Mouse (Mus musculus) MEL (cell line): ENCODE results near the gene Fam229b. TPM values are rescaled to one million over a fixed set of nuclear protein-coding genes. Genes with fewer than 3 reads are reported as not detected.

Experiments used
- DNase-seq: peaks from one replicate; pipeline ENCODE4 v3.0.0; 2011; ENCODE audit warnings: low read depth, low spot score
- H3K27ac ChIP-seq: 2 replicates; pipeline ENCODE4 v1.5.1; 2012; ENCODE audit warnings: low read depth, mild to moderate bottlenecking, control low read depth, low read length, moderate library complexity; ENCODE audit not compliant: control insufficient read depth
- H3K27me3 ChIP-seq, 2 experiments: fragments of 150-350 bp in 1 of 2; sonication (generic) in 1 of 2; 2 replicates each; pipeline ENCODE4 v1.6.1; 2012; ENCODE audit warnings: low read length in 2 of 2, mild to moderate bottlenecking in 2 of 2, improper control_type of control experiment in 1 of 2, moderate library complexity in 1 of 2; ENCODE audit not compliant: insufficient read depth in 2 of 2, control insufficient read depth in 1 of 2
- H3K36me3 ChIP-seq, 2 experiments: 2 replicates each; pipeline ENCODE4 v1.6.1; 2012 to 2014; ENCODE audit warnings: low read length in 2 of 2, improper control_type of control experiment in 1 of 2, inconsistent platforms in 1 of 2, mild to moderate bottlenecking in 1 of 2; ENCODE audit not compliant: insufficient read depth in 2 of 2, control insufficient read depth in 1 of 2
- H3K4me1 ChIP-seq, 2 experiments: fragments of 150-350 bp in 1 of 2; sonication (generic) in 1 of 2; 2 replicates each; pipeline ENCODE4 v1.6.1; 2012; ENCODE audit warnings: low read length in 2 of 2, improper control_type of control experiment in 1 of 2, mild to moderate bottlenecking in 1 of 2; ENCODE audit not compliant: insufficient read depth in 2 of 2, control insufficient read depth in 1 of 2
- H3K4me3 ChIP-seq, 2 experiments: fragments of 150-350 bp in 1 of 2; sonication (generic) in 1 of 2; 2 replicates each; pipeline ENCODE4 v1.5.1; 2012; ENCODE audit warnings: low read depth in 2 of 2, low read length in 2 of 2, mild to moderate bottlenecking in 2 of 2, moderate library complexity in 2 of 2, control low read depth in 1 of 2, improper control_type of control experiment in 1 of 2; ENCODE audit not compliant: control insufficient read depth in 1 of 2, insufficient read depth in 1 of 2
- H3K79me2 ChIP-seq: 2 replicates; pipeline ENCODE4 v1.6.1; 2012; ENCODE audit warnings: mild to moderate bottlenecking, low read length, moderate library complexity; ENCODE audit not compliant: control insufficient read depth, poor library complexity, insufficient read depth
- H3K9ac ChIP-seq: 2 replicates; pipeline ENCODE4 v1.6.1; 2012; ENCODE audit warnings: low read depth, mild to moderate bottlenecking, control low read depth, low read length, moderate library complexity; ENCODE audit not compliant: control insufficient read depth, poor library complexity, severe bottlenecking
- H3K9me3 ChIP-seq: fragments of 150-350 bp; sonication (generic); replicated peaks from 2 replicates; pipeline ENCODE4 v1.6.1; 2012; ENCODE audit warnings: mild to moderate bottlenecking, low read length, improper control_type of control experiment, moderate library complexity; ENCODE audit not compliant: insufficient read depth
- BHLHE40 ChIP-seq: IDR thresholded peaks from 2 replicates; pipeline ENCODE4 v1.6.1; 2012; ENCODE audit warnings: low read depth, mild to moderate bottlenecking, inconsistent platforms, low read length, improper control_type of control experiment, borderline replicate concordance
- E2F4 ChIP-seq: IDR thresholded peaks from 2 replicates; pipeline ENCODE4 v1.6.1; 2011; ENCODE audit warnings: low read depth, low read length, improper control_type of control experiment, borderline replicate concordance
- ETS1 ChIP-seq: IDR thresholded peaks from 2 replicates; pipeline ENCODE4 v1.6.1; 2012; ENCODE audit warnings: low read depth, mild to moderate bottlenecking, inconsistent platforms, low read length, improper control_type of control experiment, moderate library complexity
- GATA1 ChIP-seq: IDR thresholded peaks from 2 replicates; pipeline ENCODE4 v1.6.1; 2011; ENCODE audit warnings: low read depth, low read length, improper control_type of control experiment
- HCFC1 ChIP-seq: IDR thresholded peaks from 2 replicates; pipeline ENCODE4 v1.6.1; 2012; ENCODE audit warnings: low read depth, mild to moderate bottlenecking, inconsistent platforms, low read length, improper control_type of control experiment, moderate library complexity
- JUND ChIP-seq: IDR thresholded peaks from 2 replicates; pipeline ENCODE4 v1.6.1; 2011; ENCODE audit warnings: low read depth, mild to moderate bottlenecking, improper control_type of control experiment, low read length
- KAT2A ChIP-seq: conservative IDR thresholded peaks from 2 replicates; pipeline ENCODE4 v1.6.1; 2012; ENCODE audit warnings: low read depth, low read length, improper control_type of control experiment, inconsistent platforms
- MAFK ChIP-seq: IDR thresholded peaks from 2 replicates; pipeline ENCODE4 v1.6.1; 2011; ENCODE audit warnings: low read depth, mild to moderate bottlenecking, low read length, improper control_type of control experiment, borderline replicate concordance
- MAX ChIP-seq: IDR thresholded peaks from 2 replicates; pipeline ENCODE4 v1.6.1; 2011; ENCODE audit warnings: low read length, improper control_type of control experiment
- MXI1 ChIP-seq: IDR thresholded peaks from 2 replicates; pipeline ENCODE4 v1.6.1; 2011; ENCODE audit warnings: mild to moderate bottlenecking, low read depth, low read length, improper control_type of control experiment
- MYB ChIP-seq: IDR thresholded peaks from 2 replicates; pipeline ENCODE4 v1.6.1; 2011; ENCODE audit warnings: mild to moderate bottlenecking, low read depth, low read length, improper control_type of control experiment
- NELFE ChIP-seq: IDR thresholded peaks from 2 replicates; pipeline ENCODE4 v1.6.1; 2011; ENCODE audit warnings: low read depth, low read length, improper control_type of control experiment
- NRF1 ChIP-seq: IDR thresholded peaks from 2 replicates; pipeline ENCODE4 v1.6.1; 2014; ENCODE audit warnings: low read depth, mild to moderate bottlenecking, inconsistent platforms, low read length, improper control_type of control experiment, moderate library complexity; ENCODE audit not compliant: poor library complexity, insufficient read depth, severe bottlenecking
- POLR2A ChIP-seq, 2 experiments: IDR thresholded peaks; 2 replicates each; pipeline ENCODE4 v1.6.1; 2011 to 2012; ENCODE audit warnings: low read length in 2 of 2, mild to moderate bottlenecking in 2 of 2, control low read depth in 1 of 2, improper control_type of control experiment in 1 of 2, low read depth in 1 of 2, moderate library complexity in 1 of 2; ENCODE audit not compliant: control insufficient read depth in 1 of 2, insufficient read depth in 1 of 2, poor library complexity in 1 of 2
- RAD21 ChIP-seq: IDR thresholded peaks from 2 replicates; pipeline ENCODE4 v1.6.1; 2011; ENCODE audit warnings: mild to moderate bottlenecking, low read depth, low read length, improper control_type of control experiment
- SMC3 ChIP-seq: IDR thresholded peaks from 2 replicates; pipeline ENCODE4 v1.6.1; 2011; ENCODE audit warnings: low read depth, low read length, improper control_type of control experiment
- TAL1 ChIP-seq: IDR thresholded peaks from 2 replicates; pipeline ENCODE4 v1.6.1; 2012; ENCODE audit warnings: mild to moderate bottlenecking, inconsistent platforms, low read length, moderate library complexity, mixed read lengths
- TBP ChIP-seq: IDR thresholded peaks from 2 replicates; pipeline ENCODE4 v1.8.0; 2011; ENCODE audit warnings: low read depth, low read length, improper control_type of control experiment
- UBTF ChIP-seq: IDR thresholded peaks from 2 replicates; pipeline ENCODE4 v1.6.1; 2012; ENCODE audit warnings: low read depth, mild to moderate bottlenecking, inconsistent platforms, low read length, improper control_type of control experiment, moderate library complexity, borderline replicate concordance; ENCODE audit not compliant: insufficient read depth
- ZC3H11A ChIP-seq: IDR thresholded peaks from 2 replicates; pipeline ENCODE4 v1.6.1; 2012; ENCODE audit warnings: low read depth, mild to moderate bottlenecking, inconsistent platforms, low read length, improper control_type of control experiment
- ZKSCAN1 ChIP-seq: IDR thresholded peaks from 2 replicates; pipeline ENCODE4 v1.6.1; 2012; ENCODE audit warnings: low read depth, mild to moderate bottlenecking, inconsistent platforms, low read length, improper control_type of control experiment, moderate library complexity
- ZMIZ1 ChIP-seq: IDR thresholded peaks from 2 replicates; pipeline ENCODE4 v1.6.1; 2012; ENCODE audit warnings: low read depth, mild to moderate bottlenecking, inconsistent platforms, low read length, improper control_type of control experiment, moderate library complexity
- ZNF384 ChIP-seq: IDR thresholded peaks from 2 replicates; pipeline ENCODE4 v1.6.1; 2012; ENCODE audit warnings: low read depth, mild to moderate bottlenecking, inconsistent platforms, low read length, improper control_type of control experiment
- polyA plus RNA-seq, 2 experiments: library from polyadenylated mRNA; stranded (reverse) in 1 of 2; unstranded in 1 of 2; fragments of >175 nt in 1 of 2; fragments of >200 nt in 1 of 2; gene quantifications; 2 replicates each; pipeline versions ENCODE4 v1.2.1 to v1.2.4; 2012; ENCODE audit warnings: low replicate concordance in 2 of 2, low read depth in 1 of 2; ENCODE audit not compliant: insufficient read length in 2 of 2, insufficient read depth in 1 of 2, missing spikeins in 1 of 2
- total RNA-seq: library from RNA; depleted of rRNA; stranded (reverse); fragments of 300-350 nt; gene quantifications from 2 replicates; pipeline ENCODE4 v1.2.3, GENCODE M21; 2012

Fam229b gene
- total and polyA plus RNA-seq, 3 experiments = 1.2 to 1.5 TPM; not detected in 1

DNA sequence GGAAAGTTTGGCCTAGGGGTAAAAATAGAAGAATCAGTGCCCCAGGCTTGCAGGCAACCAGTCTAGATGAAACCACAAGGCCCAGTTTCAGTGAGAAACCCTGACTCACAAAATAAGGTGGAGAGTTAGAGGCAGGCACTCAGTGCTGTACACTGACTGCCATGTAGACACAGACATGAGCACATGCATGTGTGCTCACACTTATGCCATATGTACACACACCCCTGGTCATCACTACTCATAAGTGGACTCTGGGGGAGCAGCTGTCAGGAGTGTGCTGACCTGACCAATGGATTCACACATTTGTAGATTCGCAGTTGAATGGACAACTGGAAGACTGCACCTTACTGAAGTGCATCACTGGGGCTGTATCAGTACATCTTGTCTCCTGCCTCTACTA lies 27.7 kb upstream of the Fam229b start:
- Histone ChIP-seq H3K79me2 (no peaks in the 10 kb centered on the region), H3K36me3 (no peaks in the 10 kb centered on the region), H3K27me3 (no peaks in the 10 kb centered on the region; a peak in 1 of 4 replicates), H3K4me3 (no peak overlapping the region), H3K9me3 (no peaks in the 10 kb centered on the region), H3K9ac (no peak overlapping the region), H3K4me1 (no peaks in the 10 kb centered on the region), H3K27ac (no peak overlapping the region)
- no peak for DNase-seq
- TF ChIP-seq BHLHE40 (no peak), TBP (no peak), SMC3 (no peak), ZC3H11A (no peak), NELFE (no peak), NRF1 (no peak), E2F4 (no peak), MYB (no peak), ZKSCAN1 (no peak), RAD21 (no peak), JUND (no peak), HCFC1 (no peak), KAT2A (no peak), ZNF384 (no peak), UBTF (no peak), MXI1 (no peak), TAL1 (no peak), MAFK (no peak), GATA1 (no peak)

DNA sequence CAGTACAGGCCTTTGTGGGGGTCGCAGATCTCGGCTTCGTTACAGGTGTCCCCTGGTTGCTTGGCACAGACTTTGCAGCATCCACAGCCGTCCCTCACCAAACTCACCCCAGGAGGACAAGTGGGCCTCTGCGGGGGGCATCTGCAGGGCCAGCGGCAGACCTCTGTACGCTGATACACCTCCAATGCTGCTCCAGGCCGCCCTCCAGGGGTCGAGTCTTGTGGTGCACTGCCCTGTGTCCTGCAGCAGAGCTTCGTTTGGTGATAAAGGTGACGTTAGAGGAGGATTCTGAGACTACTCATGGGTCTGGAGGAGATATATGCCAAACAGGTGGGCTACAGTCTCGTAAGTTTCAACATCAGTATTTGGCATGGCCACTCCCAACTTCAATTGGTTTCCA lies 24.6 kb upstream of the Fam229b start:
- Histone ChIP-seq H3K79me2 (no peaks in the 10 kb centered on the region), H3K4me3 (no peak overlapping the region), H3K9ac (no peak overlapping the region), H3K27me3 (no peaks in the 10 kb centered on the region; a peak in 1 of 4 replicates), H3K27ac (no peak overlapping the region), H3K4me1 (no peaks in the 10 kb centered on the region), H3K36me3 (no peaks in the 10 kb centered on the region), H3K9me3 (no peaks in the 10 kb centered on the region)
- DNase-seq = no peak
- TF ChIP-seq SMC3 (no peak), ZNF384 (no peak), JUND (no peak), KAT2A (no peak), RAD21 (no peak), MAX (no peak), ZMIZ1 (no peak), GATA1 (no peak), NELFE (no peak), E2F4 (no peak), HCFC1 (no peak), MYB (no peak), TAL1 (no peak), ETS1 (no peak), POLR2A (IDR thresholded peaks at IDR 0.05; ENCODE audit: control insufficient read depth in 1 of 2, insufficient read depth in 1 of 2, low read depth in 1 of 2, low read length in 2 of 2, poor library complexity in 1 of 2) (no peak)
